Mouse (Mus musculus) heart, embryonic 10.5 days (tissue): ENCODE data around the gene Rassf1. TPM values are rescaled to one million over a fixed set of nuclear protein-coding genes. Genes with fewer than 3 reads are reported as not detected.
"Not testable (repeated sequence)": the region's sequence is repeated elsewhere in the genome, so short reads cannot be mapped to it uniquely, and the experiment has no call there.

Experiments used
- DNase-seq: peaks from one replicate; pipeline ENCODE4 v3.0.0-alpha.2; 2017; ENCODE audit warnings: low spot score
- H3K27ac ChIP-seq: fragments of 300-500 bp; sonication (generic); 2 replicates; pipeline ENCODE4 v1.5.1; 2016; ENCODE audit warnings: mild to moderate bottlenecking
- H3K27me3 ChIP-seq: fragments of 300-500 bp; sonication (generic); 2 replicates; pipeline ENCODE4 v1.6.1; 2016; ENCODE audit warnings: mild to moderate bottlenecking; ENCODE audit not compliant: poor library complexity, insufficient read depth, severe bottlenecking
- H3K36me3 ChIP-seq: fragments of 300-500 bp; sonication (generic); 2 replicates; pipeline ENCODE4 v1.6.1; 2016; ENCODE audit warnings: mild to moderate bottlenecking, moderate library complexity
- H3K4me1 ChIP-seq: fragments of 300-500 bp; sonication (generic); 2 replicates; pipeline ENCODE4 v1.6.1; 2016; ENCODE audit warnings: mild to moderate bottlenecking
- H3K4me3 ChIP-seq: fragments of 300-500 bp; sonication (generic); 2 replicates; pipeline ENCODE4 v1.5.1; 2016; ENCODE audit warnings: mild to moderate bottlenecking, moderate library complexity
- H3K9me3 ChIP-seq: fragments of 300-500 bp; sonication (generic); 2 replicates; pipeline ENCODE4 v1.6.1; 2016; ENCODE audit warnings: mild to moderate bottlenecking, moderate library complexity
- WGBS: fragments of 180-500 bp; shearing (Covaris S2); methylation state at CpG from one replicate; pipeline ENCODE4 v1.1.7; 2016; 5-methylcytosine and 5-hydroxymethylcytosine counted together
- polyA plus RNA-seq: library from polyadenylated mRNA; unstranded; fragments of >200 nt; fragmentation: Nextera tagmentation; extraction: Ambion mirVana; gene quantifications from 2 replicates; pipeline ENCODE4 v1.2.1, GENCODE M21; 2016

The Rassf1 gene
- polyA plus RNA-seq, 1 experiment from 2014 or later, result 51.7 TPM

GRCm38 (mm10) chr9:107569270-107569669, 17.9 kb downstream of the Rassf1 start:
- peak overlapping the region; percentile 81 for H3K4me3 ChIP-seq
- H3K4me1 ChIP-seq, result peaks cover 66% of the 10 kb centered on the region
- no peak for DNase-seq
- peak overlapping the region; percentile 97 for H3K27ac ChIP-seq
- under 1% methylated on average over 23 of the region's 23 CpGs for WGBS
- no peaks in the 10 kb centered on the region for H3K9me3 ChIP-seq
- no peaks in the 10 kb centered on the region for H3K27me3 ChIP-seq
- H3K36me3 ChIP-seq, result peaks cover 51% of the 10 kb centered on the region

GRCm38 (mm10) chr9:107570016-107570415, 18.7 kb downstream of the Rassf1 start:
- Histone ChIP-seq H3K4me3 (peak overlapping the region; percentile 81), H3K4me1 (peaks cover 64% of the 10 kb centered on the region), H3K27me3 (no peaks in the 10 kb centered on the region), H3K27ac (peak overlapping the region; percentile 97), H3K9me3 (no peaks in the 10 kb centered on the region), H3K36me3 (peaks cover 51% of the 10 kb centered on the region)
- WGBS, result 53% methylated on average over 13 of the region's 13 CpGs
- DNase-seq, result no peak

GRCm38 (mm10) chr9:107570845-107571244, 19.5 kb downstream of the Rassf1 start:
- DNase-seq, result peak; percentile 84
- Histone ChIP-seq H3K27ac (peak overlapping the region; percentile 97; the same call in 1 of the 2 replicates), H3K4me1 (peaks cover 62% of the 10 kb centered on the region), H3K4me3 (peak overlapping the region; percentile 81), H3K27me3 (no peaks in the 10 kb centered on the region), H3K36me3 (peaks cover 44% of the 10 kb centered on the region), H3K9me3 (no peaks in the 10 kb centered on the region)
- 60% methylated on average over 21 of the region's 21 CpGs for WGBS

GRCm38 (mm10) chr9:107571534-107572326, 20.4 kb downstream of the Rassf1 start:
- H3K27me3 ChIP-seq, result no peaks in the 10 kb centered on the region
- peak overlapping the region; percentile 97; the same call in 1 of the 2 replicates for H3K27ac ChIP-seq
- H3K9me3 ChIP-seq, result no peaks in the 10 kb centered on the region
- no peak for DNase-seq
- H3K4me1 ChIP-seq, result peaks cover 60% of the 10 kb centered on the region
- H3K36me3 ChIP-seq, result peaks cover 44% of the 10 kb centered on the region
- peak overlapping the region; percentile 81 for H3K4me3 ChIP-seq
- 88% methylated on average over 22 of the region's 22 CpGs for whole genome bisulfite sequencing

- no peak for DNase-seq
- Histone ChIP-seq H3K4me3 (no peak overlapping the region), H3K36me3 (peaks cover 44% of the 10 kb centered on the region), H3K9me3 (no peaks in the 10 kb centered on the region), H3K27me3 (no peaks in the 10 kb centered on the region), H3K27ac (no peak overlapping the region), H3K4me1 (peaks cover 60% of the 10 kb centered on the region)
- WGBS, result 98% methylated on average over 2 of the region's 2 CpGs
Observed at GRCm38 (mm10) chr9:107572327-107572662, 20.9 kb downstream of the Rassf1 start.

- Histone ChIP-seq H3K4me1 (peaks cover 61% of the 10 kb centered on the region), H3K36me3 (peaks cover 44% of the 10 kb centered on the region)
- not testable (repeated sequence) for H3K27ac ChIP-seq, H3K4me3 ChIP-seq, H3K27me3 ChIP-seq, DNase-seq, H3K9me3 ChIP-seq
- WGBS, result 79% methylated on average over 6 of the region's 6 CpGs
Observed at GRCm38 (mm10) chr9:107573774-107574173, 22.4 kb downstream of the Rassf1 start.

GRCm38 (mm10) chr9:107575579-107576356, 24.4 kb downstream of the Rassf1 start:
- Histone ChIP-seq H3K4me1 (peaks cover 59% of the 10 kb centered on the region), H3K36me3 (peaks cover 38% of the 10 kb centered on the region), H3K27me3 (no peaks in the 10 kb centered on the region), H3K9me3 (no peaks in the 10 kb centered on the region), H3K27ac (peak overlapping the region; percentile 8), H3K4me3 (no peak overlapping the region; the same call in 1 of the 2 replicates)
- WGBS, result 86% methylated on average over 14 of the region's 14 CpGs
- no peak for DNase-seq

- peak; percentile 95 for DNase-seq
- peaks cover 58% of the 10 kb centered on the region for H3K4me1 ChIP-seq
- 24% methylated on average over 16 of the region's 16 CpGs for WGBS
- peaks cover 31% of the 10 kb centered on the region for H3K36me3 ChIP-seq
- no peaks in the 10 kb centered on the region for H3K27me3 ChIP-seq
- no peaks in the 10 kb centered on the region for H3K9me3 ChIP-seq
- peak within 1 kb of the TSS; percentile 8 for H3K27ac ChIP-seq
- H3K4me3 ChIP-seq, result peak within 1 kb of the TSS; percentile 54
Observed at GRCm38 (mm10) chr9:107576357-107577107, 25.2 kb downstream of the Rassf1 start, which contains the start of gene Hyal1. Hyal1 (plus strand) TSS chr9:107576927.

- 88% methylated on average over 10 of the region's 10 CpGs for WGBS
- Histone ChIP-seq H3K36me3 (peaks cover 21% of the 10 kb centered on the region), H3K27me3 (no peaks in the 10 kb centered on the region), H3K4me3 (no peak overlapping the region), H3K9me3 (no peaks in the 10 kb centered on the region), H3K4me1 (peaks cover 63% of the 10 kb centered on the region), H3K27ac (no peak overlapping the region)
- DNase-seq, result no peak
Observed at GRCm38 (mm10) chr9:107577871-107578270, 26.5 kb downstream of the Rassf1 start.

- Histone ChIP-seq H3K36me3 (peaks cover 22% of the 10 kb centered on the region), H3K27me3 (no peaks in the 10 kb centered on the region), H3K9me3 (no peaks in the 10 kb centered on the region), H3K27ac (0 out of 2 replicates have a peak within 1 kb of the TSS, but pooled peaks have one; percentile 25), H3K4me1 (peaks cover 67% of the 10 kb centered on the region), H3K4me3 (no peak within 1 kb of the TSS; the same call in 1 of the 2 replicates)
- DNase-seq, result no peak
- 69% methylated on average over 3 of the region's 3 CpGs for WGBS
Observed at GRCm38 (mm10) chr9:107578587-107578986, 27.2 kb downstream of the Rassf1 start, which contains the start of gene Naa80. Naa80 (plus strand) TSS chr9:107578887.

GRCm38 (mm10) chr9:107579023-107579900, 27.9 kb downstream of the Rassf1 start:
- Histone ChIP-seq H3K36me3 (peaks cover 21% of the 10 kb centered on the region), H3K27me3 (no peaks in the 10 kb centered on the region), H3K4me3 (no peak overlapping the region), H3K27ac (0 out of 2 replicates have a peak overlapping the region, but pooled peaks have one; percentile 25), H3K9me3 (no peaks in the 10 kb centered on the region), H3K4me1 (peaks cover 67% of the 10 kb centered on the region)
- 90% methylated on average over 14 of the region's 14 CpGs for WGBS
- DNase-seq, result no peak
